Mouse (Mus musculus): ENCODE data around the gene Acaa1a.

GRCm38 (mm10) chr9:119337842-119338241 is 1.6 kb upstream of the Acaa1a start:
- TF ChIP-seq POLR2A (IDR thresholded peaks at IDR 0.05; ENCODE audit: borderline replicate concordance, extremely low read depth, insufficient read depth, insufficient read length, poor library complexity, severe bottlenecking) (no peak), CTCF (IDR thresholded peaks at IDR 0.05; ENCODE audit: borderline replicate concordance, extremely low read depth, insufficient read depth, insufficient read length) (no peak)

Measured in brain, embryonic 14.5 days (tissue).